Mouse (Mus musculus): ENCODE measurements around the gene Zfp526. TPM values are rescaled to one million over a fixed set of nuclear protein-coding genes. Genes with fewer than 3 reads are reported as not detected.

The Zfp526 gene
- total RNA-seq, 2 experiments from 2014 or later: 9.9 to 10.2 TPM

GRCm38 (mm10) chr7:25268588-25268987 lies 47.4 kb downstream of the Zfp526 start:
- no peak for DNase-seq

GRCm38 (mm10) chr7:25269029-25269428 lies 47.8 kb downstream of the Zfp526 start:
- DNase-seq: peak; percentile 13

DNA sequence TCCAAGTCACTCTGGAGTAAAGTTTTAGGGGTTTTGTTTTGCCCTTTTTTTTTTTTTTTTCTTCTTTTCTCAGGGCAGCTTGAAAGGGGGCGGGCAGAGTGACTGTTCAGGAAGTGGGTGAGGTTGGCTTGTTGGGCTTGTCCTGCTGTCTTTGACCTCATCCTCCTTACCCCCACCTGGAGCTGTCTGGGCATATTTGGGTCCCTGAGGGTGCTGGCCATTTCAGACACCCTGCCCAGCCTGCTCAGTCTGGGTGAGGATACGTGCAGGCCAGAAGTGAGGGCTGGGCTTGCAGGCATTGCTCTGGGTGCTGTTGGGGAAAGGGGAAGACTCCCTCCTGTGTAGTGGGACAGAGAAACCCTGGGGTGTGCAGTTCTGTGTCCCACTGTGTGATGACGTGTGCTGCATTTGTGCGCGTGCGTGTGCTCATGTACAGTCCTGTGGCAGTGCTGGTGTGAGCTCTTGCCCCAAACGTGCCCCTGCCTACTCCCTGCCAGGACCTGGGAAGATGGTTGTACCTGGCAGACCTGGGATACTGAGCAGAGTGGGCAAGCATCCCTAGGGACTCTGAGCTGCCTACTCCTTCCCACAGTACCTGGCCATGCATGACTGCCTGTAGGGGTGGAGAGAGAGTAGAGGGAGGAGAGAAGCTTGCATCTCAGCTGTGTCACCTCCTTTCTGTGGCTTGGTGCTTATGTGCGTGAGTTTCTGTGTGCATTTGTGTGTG lies 48.5 kb downstream of the Zfp526 start:
- DNase-seq: peak; percentile 6

- DNase-seq: no peak
These were observed 49.7 kb downstream of the Zfp526 start for GRCm38 (mm10) chr7:25270652-25271633.

DNA sequence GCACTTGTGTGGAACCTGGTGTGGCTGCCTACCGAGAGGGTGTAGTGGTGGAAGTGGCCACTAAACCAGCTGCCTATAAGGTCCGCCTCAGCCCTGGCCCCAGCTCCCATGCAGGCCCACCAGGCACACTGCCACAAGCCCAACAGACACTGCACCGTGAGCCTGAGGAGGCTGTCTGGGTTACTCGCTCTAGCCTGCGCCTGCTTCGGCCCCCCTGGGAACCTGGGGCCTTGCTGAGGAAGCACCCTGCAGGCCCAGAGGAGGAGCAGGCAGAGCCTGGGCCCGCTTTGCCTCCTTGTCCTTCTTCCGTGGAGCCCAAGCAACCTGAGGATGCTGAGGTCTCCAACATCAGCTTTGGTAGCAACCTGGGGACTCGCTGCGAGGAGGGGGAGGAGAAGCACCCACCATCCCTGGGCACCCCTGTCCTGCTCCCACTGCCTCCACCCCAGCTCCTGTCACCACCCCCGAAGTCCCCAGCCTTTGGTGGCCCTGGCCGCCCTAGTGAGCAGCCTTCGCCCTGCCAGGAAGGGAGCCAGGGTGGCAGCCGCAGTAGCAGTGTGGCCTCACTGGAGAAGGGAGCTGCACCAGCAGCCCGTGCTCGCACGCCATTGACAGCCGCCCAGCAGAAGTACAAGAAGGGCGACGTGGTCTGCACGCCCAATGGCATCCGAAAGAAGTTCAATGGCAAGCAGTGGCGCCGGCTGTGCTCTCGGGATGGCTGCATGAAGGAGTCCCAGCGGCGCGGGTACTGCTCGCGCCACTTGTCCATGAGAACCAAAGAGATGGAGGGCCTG lies 50.6 kb downstream of the Zfp526 start:
- DNase-seq: no peak

GRCm38 (mm10) chr7:25272445-25273258 lies 51.4 kb downstream of the Zfp526 start:
- no peak for DNase-seq

GRCm38 (mm10) chr7:25273259-25274241 lies 52.3 kb downstream of the Zfp526 start:
- DNase-seq: no peak

DNA sequence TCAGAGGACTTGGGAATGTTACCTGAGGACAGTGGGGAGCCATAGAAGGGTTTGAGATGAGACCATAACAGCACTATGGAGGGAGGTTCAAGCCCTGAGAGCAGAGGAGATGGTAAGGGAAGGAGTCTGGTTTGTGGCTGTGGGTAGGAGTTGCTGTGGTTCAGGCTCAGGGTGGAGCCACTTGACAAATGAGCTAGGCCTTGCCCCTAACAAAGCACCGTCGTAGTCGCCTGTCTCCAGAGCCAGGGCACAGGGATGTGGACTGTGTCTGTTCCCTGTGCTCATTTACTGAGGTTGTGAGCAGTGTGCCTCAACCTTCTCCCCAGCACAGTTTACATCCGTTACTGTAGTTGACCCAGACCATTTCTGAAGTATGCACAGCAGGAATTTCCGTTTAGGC lies 53.3 kb downstream of the Zfp526 start:
- DNase-seq: no peak

DNA sequence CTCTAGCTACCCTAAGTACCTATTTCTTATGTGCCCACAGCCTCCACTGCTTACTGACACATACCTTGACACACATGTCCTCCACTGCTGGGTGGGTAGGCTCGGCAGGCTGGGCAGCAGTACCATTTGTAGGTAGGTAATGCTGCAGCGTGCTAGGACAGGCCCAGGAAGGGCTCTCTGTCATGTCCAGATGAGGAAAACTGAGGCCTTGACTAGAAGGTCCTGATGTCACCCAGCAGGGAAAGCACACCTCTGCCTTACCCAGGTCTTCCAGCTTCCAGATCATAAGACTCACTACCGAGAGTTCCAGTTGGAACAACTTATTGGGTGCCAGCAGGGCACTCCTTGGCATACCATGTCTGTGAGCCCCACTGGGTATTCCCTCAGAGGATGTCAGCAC lies 53.8 kb downstream of the Zfp526 start:
- no peak for DNase-seq

DNA sequence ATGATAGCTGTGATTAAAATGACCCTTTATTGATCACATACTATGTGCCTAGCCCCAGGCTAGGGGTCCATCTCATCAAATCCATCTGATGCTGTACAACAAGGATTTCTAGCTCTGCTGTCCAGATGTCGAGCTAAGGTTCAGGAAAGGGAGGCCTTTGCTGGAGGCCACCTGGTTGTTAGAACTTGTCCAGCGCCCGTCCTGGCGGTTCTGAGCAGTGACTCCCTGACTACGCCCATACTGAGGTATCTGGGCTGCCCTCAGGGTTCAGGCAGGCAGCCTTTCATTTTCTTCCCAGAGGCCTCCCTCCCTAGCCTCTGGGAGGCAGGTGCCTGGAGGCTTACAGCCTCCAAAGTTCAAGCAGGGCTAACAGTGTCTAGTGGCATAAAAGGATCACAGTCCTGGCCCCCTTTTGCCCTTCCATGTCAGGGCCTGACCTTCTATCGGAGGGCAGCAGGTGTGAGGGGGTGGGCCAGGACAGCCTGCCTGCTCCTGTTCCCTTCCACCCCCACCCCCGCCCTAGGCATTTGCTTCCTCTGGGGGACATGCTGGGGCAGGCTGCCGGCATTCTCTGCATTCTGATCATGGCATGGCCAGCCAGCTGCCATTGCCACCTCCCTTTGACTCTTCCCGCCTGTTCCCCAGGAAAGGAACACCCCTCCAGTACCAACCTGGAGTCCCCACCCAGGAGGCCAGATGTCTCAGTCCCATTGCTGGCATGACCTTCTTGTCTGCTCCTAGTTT lies 54.5 kb downstream of the Zfp526 start:
- peak; percentile 42 for DNase-seq

Small RNA genes lying within 50 kb of the gene (microRNA-seq; reads per million reads assigned to microRNA genes)
- gene Mir7048: 0 to 0.20 reads per million in 2 experiments

Other genes starting within 250 kb of the Zfp526 start
- gene Rabac1, start 248.7 kb upstream of the Zfp526 start, total RNA-seq (2021): 100 to 1,000 TPM; 212 to 234 TPM
- under 1 TPM; 0.31 to 0.47 TPM for gene Atp1a3, start 215.5 kb upstream of the Zfp526 start, total RNA-seq (2021)
- 10 to 100 TPM; 14.0 to 15.7 TPM for gene Grik5, start 149.1 kb upstream of the Zfp526 start, total RNA-seq (2021)
- gene Zfp574, start 148.9 kb upstream of the Zfp526 start, total RNA-seq (2021): 10 to 100 TPM; 13.5 to 16.3 TPM
- under 1 TPM; 0.36 to 0.79 TPM for gene Pou2f2, start 41.7 kb upstream of the Zfp526 start, total RNA-seq (2021)
- gene Dedd2, start 810 bp upstream of the Zfp526 start, total RNA-seq (2021): 1 to 10 TPM; 7.2 to 9.6 TPM
- gene Gsk3a, start 16.4 kb downstream of the Zfp526 start, total RNA-seq (2021): 10 to 100 TPM; 68.2 to 70.9 TPM
- gene Erf, start 29.3 kb downstream of the Zfp526 start, total RNA-seq (2021): 10 to 100 TPM; 47.5 to 53.2 TPM
- gene Cic, start 46.3 kb downstream of the Zfp526 start, total RNA-seq (2021): 100 to 1,000 TPM; 108 to 109 TPM
- gene Pafah1b3, start 76.6 kb downstream of the Zfp526 start, total RNA-seq (2021): 10 to 100 TPM; 37.5 to 38.4 TPM
- gene Prr19, start 80.0 kb downstream of the Zfp526 start, total RNA-seq (2021): not detected
- not detected for gene Tmem145, start 84.7 kb downstream of the Zfp526 start, total RNA-seq (2021)
- 10 to 100 TPM; 26.2 to 29.3 TPM for gene Megf8, start 95.7 kb downstream of the Zfp526 start, total RNA-seq (2021)
- not detected for gene Cnfn, start 148.3 kb downstream of the Zfp526 start, total RNA-seq (2021)
- gene Lipe, start 177.3 kb downstream of the Zfp526 start, total RNA-seq (2021): 10 to 100 TPM; 20.8 to 22.6 TPM
- gene Cxcl17, start 191.5 kb downstream of the Zfp526 start, total RNA-seq (2021): not detected

Data from heart, postnatal 4 days (tissue).